Mouse (Mus musculus): ENCODE measurements around the gene 9230102O04Rik. TPM values are rescaled to one million over a fixed set of nuclear protein-coding genes. Genes with fewer than 3 reads are reported as not detected.

The 9230102O04Rik gene
- polyA plus RNA-seq (2014; fragmentation: Nextera tagmentation; extraction: Ambion mirVana), result not detected in 2 replicates

GRCm38 (mm10) chr2:9888913-9889650 lies at the start of gene 9230102O04Rik:
Gene 9230102O04Rik (minus strand): TSS chr2:9889540.
- peak within 1 kb of the TSS; percentile 41 for H3K4me3 ChIP-seq (ENCODE audit: low read depth, low read length)
- under 1% methylated on average over 30 of the region's 30 CpGs for WGBS
- H3K27me3 ChIP-seq (replicated peaks; ENCODE audit: control insufficient read depth, insufficient read depth, low read length), result peaks cover 95% of the 10 kb centered on the region
- no peaks in the 10 kb centered on the region for H3K4me1 ChIP-seq (replicated peaks; ENCODE audit: control insufficient read depth, insufficient read depth, low read length)
- ATAC-seq (replicated peaks; ENCODE audit: low FRiP score), result peak; percentile 74
- H3K27ac ChIP-seq (ENCODE audit: low read depth, low read length), result no peak within 1 kb of the TSS
- H3K9ac ChIP-seq (ENCODE audit: low read depth, low read length), result no peak within 1 kb of the TSS
- peak within 1 kb of the TSS; percentile 71 for H3K4me2 ChIP-seq
- no peaks in the 10 kb centered on the region for H3K36me3 ChIP-seq (ENCODE audit: control insufficient read depth, insufficient read depth, low read length)
- DNase-seq (ENCODE audit: low spot score), result peak; percentile 70
- H3K9me3 ChIP-seq (ENCODE audit: control insufficient read depth, low read length), result no peaks in the 10 kb centered on the region

- Histone ChIP-seq H3K9ac (ENCODE audit: low read depth, low read length) (no peak overlapping the region), H3K4me2 (no peak overlapping the region), H3K27ac (ENCODE audit: low read depth, low read length) (no peak overlapping the region), H3K9me3 (ENCODE audit: control insufficient read depth, low read length) (no peaks in the 10 kb centered on the region), H3K27me3 (replicated peaks; ENCODE audit: control insufficient read depth, insufficient read depth, low read length) (no peaks in the 10 kb centered on the region), H3K36me3 (ENCODE audit: control insufficient read depth, insufficient read depth, low read length) (no peaks in the 10 kb centered on the region), H3K4me3 (ENCODE audit: low read depth, low read length) (no peak overlapping the region), H3K4me1 (replicated peaks; ENCODE audit: control insufficient read depth, insufficient read depth, low read length) (no peaks in the 10 kb centered on the region)
- no CpG with 5 or more reads among the region's 1 CpGs for WGBS
- ATAC-seq (replicated peaks; ENCODE audit: low FRiP score) (no peak), DNase-seq (ENCODE audit: low spot score) (no peak)
These were observed 46.6 kb upstream of the 9230102O04Rik start for GRCm38 (mm10) chr2:9935965-9936364.

GRCm38 (mm10) chr2:9926905-9927283 lies 37.6 kb upstream of the 9230102O04Rik start:
- no peak overlapping the region for H3K9ac ChIP-seq (ENCODE audit: low read depth, low read length)
- no peaks in the 10 kb centered on the region; the same call in 1 of the 2 replicates for H3K36me3 ChIP-seq (ENCODE audit: control insufficient read depth, insufficient read depth, low read length)
- no peaks in the 10 kb centered on the region for H3K27me3 ChIP-seq (replicated peaks; ENCODE audit: control insufficient read depth, insufficient read depth, low read length)
- H3K27ac ChIP-seq (ENCODE audit: low read depth, low read length), result no peak overlapping the region
- 77% methylated on average over 4 of the region's 4 CpGs for WGBS
- H3K4me3 ChIP-seq (ENCODE audit: low read depth, low read length), result no peak overlapping the region
- DNase-seq (ENCODE audit: low spot score) (no peak), ATAC-seq (replicated peaks; ENCODE audit: low FRiP score) (no peak)
- 0 out of 2 replicates have a peak, but pooled peaks cover 2% of the 10 kb centered on the region for H3K4me1 ChIP-seq (replicated peaks; ENCODE audit: control insufficient read depth, insufficient read depth, low read length)
- H3K9me3 ChIP-seq (ENCODE audit: control insufficient read depth, low read length), result no peaks in the 10 kb centered on the region
- no peak overlapping the region for H3K4me2 ChIP-seq

- no peak overlapping the region for H3K4me3 ChIP-seq (ENCODE audit: low read depth, low read length)
- whole genome bisulfite sequencing, result 47% methylated on average over 7 of the region's 7 CpGs
- 0 out of 2 replicates have a peak, but pooled peaks cover 2% of the 10 kb centered on the region for H3K4me1 ChIP-seq (replicated peaks; ENCODE audit: control insufficient read depth, insufficient read depth, low read length)
- H3K36me3 ChIP-seq (ENCODE audit: control insufficient read depth, insufficient read depth, low read length), result no peaks in the 10 kb centered on the region; the same call in 1 of the 2 replicates
- no peaks in the 10 kb centered on the region for H3K27me3 ChIP-seq (replicated peaks; ENCODE audit: control insufficient read depth, insufficient read depth, low read length)
- no peak overlapping the region for H3K9ac ChIP-seq (ENCODE audit: low read depth, low read length)
- no peak for DNase-seq (ENCODE audit: low spot score)
- peak overlapping the region; percentile 39 for H3K27ac ChIP-seq (ENCODE audit: low read depth, low read length)
- peak overlapping the region; percentile 8; the same call in 1 of the 2 replicates for H3K4me2 ChIP-seq
- no peaks in the 10 kb centered on the region for H3K9me3 ChIP-seq (ENCODE audit: control insufficient read depth, low read length)
- peak; percentile 49 for ATAC-seq (replicated peaks; ENCODE audit: low FRiP score)
These were observed 37.0 kb upstream of the 9230102O04Rik start for GRCm38 (mm10) chr2:9926194-9926904.

- H3K27ac ChIP-seq (ENCODE audit: low read depth, low read length), result peak overlapping the region; percentile 26; the same call in 1 of the 2 replicates
- no peak overlapping the region for H3K9ac ChIP-seq (ENCODE audit: low read depth, low read length)
- peak; percentile 61 for ATAC-seq (replicated peaks; ENCODE audit: low FRiP score)
- H3K4me1 ChIP-seq (replicated peaks; ENCODE audit: control insufficient read depth, insufficient read depth, low read length), result no peaks in the 10 kb centered on the region
- no peaks in the 10 kb centered on the region for H3K9me3 ChIP-seq (ENCODE audit: control insufficient read depth, low read length)
- WGBS, result 79% methylated on average over 17 of the region's 17 CpGs
- H3K27me3 ChIP-seq (replicated peaks; ENCODE audit: control insufficient read depth, insufficient read depth, low read length), result no peaks in the 10 kb centered on the region
- H3K36me3 ChIP-seq (ENCODE audit: control insufficient read depth, insufficient read depth, low read length), result peaks cover 8% of the 10 kb centered on the region; the same call in 1 of the 2 replicates
- no peak overlapping the region for H3K4me2 ChIP-seq
- no peak overlapping the region for H3K4me3 ChIP-seq (ENCODE audit: low read depth, low read length)
- DNase-seq (ENCODE audit: low spot score), result no peak
These were observed 29.5 kb upstream of the 9230102O04Rik start for GRCm38 (mm10) chr2:9918691-9919471.

GRCm38 (mm10) chr2:9917602-9918001 lies 28.3 kb upstream of the 9230102O04Rik start:
- DNase-seq (ENCODE audit: low spot score) (no peak), ATAC-seq (replicated peaks; ENCODE audit: low FRiP score) (no peak)
- Histone ChIP-seq H3K4me1 (replicated peaks; ENCODE audit: control insufficient read depth, insufficient read depth, low read length) (no peaks in the 10 kb centered on the region), H3K9me3 (ENCODE audit: control insufficient read depth, low read length) (no peaks in the 10 kb centered on the region), H3K27ac (ENCODE audit: low read depth, low read length) (no peak overlapping the region), H3K9ac (ENCODE audit: low read depth, low read length) (no peak overlapping the region), H3K36me3 (ENCODE audit: control insufficient read depth, insufficient read depth, low read length) (peaks cover 8% of the 10 kb centered on the region; the same call in 1 of the 2 replicates), H3K27me3 (replicated peaks; ENCODE audit: control insufficient read depth, insufficient read depth, low read length) (no peaks in the 10 kb centered on the region), H3K4me3 (ENCODE audit: low read depth, low read length) (no peak overlapping the region), H3K4me2 (no peak overlapping the region)
- WGBS, result 85% methylated on average over 9 of the region's 9 CpGs

GRCm38 (mm10) chr2:9905995-9906394 lies 16.7 kb upstream of the 9230102O04Rik start:
- H3K27ac ChIP-seq (ENCODE audit: low read depth, low read length), result no peak overlapping the region
- no peaks in the 10 kb centered on the region for H3K27me3 ChIP-seq (replicated peaks; ENCODE audit: control insufficient read depth, insufficient read depth, low read length)
- no peaks in the 10 kb centered on the region for H3K9me3 ChIP-seq (ENCODE audit: control insufficient read depth, low read length)
- ATAC-seq (replicated peaks; ENCODE audit: low FRiP score) (peak; percentile 76), DNase-seq (ENCODE audit: low spot score) (no peak)
- no peaks in the 10 kb centered on the region for H3K36me3 ChIP-seq (ENCODE audit: control insufficient read depth, insufficient read depth, low read length)
- peak overlapping the region; percentile 62 for H3K4me2 ChIP-seq
- peak overlapping the region; percentile 28 for H3K4me3 ChIP-seq (ENCODE audit: low read depth, low read length)
- no peak overlapping the region; the same call in 1 of the 2 replicates for H3K9ac ChIP-seq (ENCODE audit: low read depth, low read length)
- WGBS, result 1% methylated on average over 11 of the region's 11 CpGs
- 0 out of 2 replicates have a peak, but pooled peaks cover 6% of the 10 kb centered on the region for H3K4me1 ChIP-seq (replicated peaks; ENCODE audit: control insufficient read depth, insufficient read depth, low read length)

- Histone ChIP-seq H3K9me3 (ENCODE audit: control insufficient read depth, low read length) (no peaks in the 10 kb centered on the region), H3K27ac (ENCODE audit: low read depth, low read length) (no peak overlapping the region), H3K9ac (ENCODE audit: low read depth, low read length) (no peak overlapping the region), H3K4me3 (ENCODE audit: low read depth, low read length) (no peak overlapping the region), H3K4me2 (no peak overlapping the region), H3K27me3 (replicated peaks; ENCODE audit: control insufficient read depth, insufficient read depth, low read length) (peaks cover 11% of the 10 kb centered on the region), H3K4me1 (replicated peaks; ENCODE audit: control insufficient read depth, insufficient read depth, low read length) (0 out of 2 replicates have a peak, but pooled peaks cover 6% of the 10 kb centered on the region), H3K36me3 (ENCODE audit: control insufficient read depth, insufficient read depth, low read length) (no peaks in the 10 kb centered on the region)
- DNase-seq (ENCODE audit: low spot score), result no peak
- peak; percentile 29; the same call in 1 of the 2 replicates for ATAC-seq (replicated peaks; ENCODE audit: low FRiP score)
- WGBS, result 44% methylated on average over 14 of the region's 14 CpGs
These were observed 14.7 kb upstream of the 9230102O04Rik start for GRCm38 (mm10) chr2:9903854-9904560.

All from liver, embryonic 11.5 days (tissue).